Mouse (Mus musculus) hindbrain, postnatal 0 days (tissue): ENCODE results near the gene Mcam. TPM values are rescaled to one million over a fixed set of nuclear protein-coding genes. Genes with fewer than 3 reads are reported as not detected.
A peak's percentile ranks its signal among the peaks of the same experiment; 100 is the strongest.
"Not testable (repeated sequence)": the region's sequence is repeated elsewhere in the genome, so short reads cannot be mapped to it uniquely, and the experiment has no call there.

Experiments used
- ATAC-seq: fragments of 200-750 bp; cut with Nextera tagmentation; 2 replicates; pipeline ENCODE4 v1.8.0; 2017; ENCODE audit warnings: mild to moderate bottlenecking, moderate TSS enrichment, moderate library complexity
- DNase-seq: peaks from one replicate; pipeline ENCODE4 v3.0.0-alpha.2; 2015; ENCODE audit warnings: low spot score
- H3K27ac ChIP-seq: fragments of 300-500 bp; sonication (generic); 2 replicates; pipeline ENCODE4 v1.5.1; 2014; ENCODE audit warnings: mild to moderate bottlenecking
- H3K27me3 ChIP-seq: fragments of 300-500 bp; sonication (generic); 2 replicates; pipeline ENCODE4 v1.6.1; 2014; ENCODE audit warnings: low read length, mixed read lengths; ENCODE audit not compliant: insufficient read depth
- H3K36me3 ChIP-seq: fragments of 300-500 bp; sonication (generic); 2 replicates; pipeline ENCODE4 v1.6.1; 2014; ENCODE audit warnings: low read length, mixed read lengths; ENCODE audit not compliant: insufficient read depth
- H3K4me1 ChIP-seq: fragments of 300-500 bp; sonication (generic); 2 replicates; pipeline ENCODE4 v1.6.1; 2014; ENCODE audit warnings: antibody characterized with exemption, low read length, mixed read lengths; ENCODE audit not compliant: insufficient read depth
- H3K4me2 ChIP-seq: fragments of 300-500 bp; sonication (generic); 2 replicates; pipeline ENCODE4 v1.6.1; 2014; ENCODE audit warnings: low read depth, mild to moderate bottlenecking, low read length, moderate library complexity, mixed read lengths
- H3K4me3 ChIP-seq: fragments of 300-500 bp; sonication (generic); 2 replicates; pipeline ENCODE4 v1.5.1; 2014; ENCODE audit warnings: low read length
- H3K9ac ChIP-seq: fragments of 300-500 bp; sonication (generic); replicated peaks from 2 replicates; pipeline ENCODE4 v1.6.1; 2014; ENCODE audit warnings: mild to moderate bottlenecking, low read length, moderate library complexity, mixed read lengths
- H3K9me3 ChIP-seq: fragments of 300-500 bp; sonication (generic); 2 replicates; pipeline ENCODE4 v1.6.1; 2016; ENCODE audit warnings: low read length, mixed read lengths
- CTCF ChIP-seq: IDR thresholded peaks from 2 replicates; pipeline ENCODE4 v1.5.1; 2016; ENCODE audit warnings: antibody characterized with exemption, control low read depth, low read depth
- WGBS: fragments of 180-500 bp; shearing (Covaris S2); extraction: QIAGEN DNeasy Blood & Tissue Kit; methylation state at CpG from one replicate; pipeline ENCODE4 v1.1.7; 2014; 5-methylcytosine and 5-hydroxymethylcytosine counted together
- polyA plus RNA-seq: library from polyadenylated mRNA; unstranded; fragments of >200 nt; fragmentation: Nextera tagmentation; extraction: Ambion mirVana; gene quantifications from 2 replicates; pipeline ENCODE4 v1.2.1, GENCODE M21; 2015
- total RNA-seq: library from RNA; depleted of rRNA; stranded (reverse); fragments of >200 nt; gene quantifications from 2 replicates; pipeline ENCODE4 v1.2.3, GENCODE M21; 2014

Gene Mcam
- total and polyA plus RNA-seq, 2 experiments from 2014 or later = 8.0 to 23.7 TPM

GRCm38 (mm10) chr9:44108269-44109055 is 25.8 kb upstream of the Mcam start:
- peak overlapping the region; percentile 44 for H3K4me2 ChIP-seq
- no peaks in the 10 kb centered on the region for H3K36me3 ChIP-seq
- no peaks in the 10 kb centered on the region for H3K9me3 ChIP-seq
- peak overlapping the region; percentile 78; the same call in 1 of the 2 replicates for H3K27ac ChIP-seq
- ATAC-seq (no peak), DNase-seq (no peak)
- peaks cover 39% of the 10 kb centered on the region for H3K4me1 ChIP-seq
- H3K4me3 ChIP-seq = 0 out of 2 replicates have a peak overlapping the region, but pooled peaks have one; percentile 13
- peak overlapping the region; percentile 9; the same call in 1 of the 2 replicates for H3K9ac ChIP-seq
- H3K27me3 ChIP-seq = no peaks in the 10 kb centered on the region
- no peak for TF ChIP-seq CTCF
- WGBS = 71% methylated on average over 31 of the region's 31 CpGs

- ATAC-seq = no peak
- DNase-seq = peak; percentile 84
- no peak overlapping the region for H3K4me3 ChIP-seq
- no peak overlapping the region for H3K27ac ChIP-seq
- H3K4me1 ChIP-seq = peaks cover 39% of the 10 kb centered on the region
- peak; percentile 81 for TF ChIP-seq CTCF
- 34% methylated on average over 9 of the region's 9 CpGs for WGBS
- peak overlapping the region; percentile 44 for H3K4me2 ChIP-seq
- H3K36me3 ChIP-seq = no peaks in the 10 kb centered on the region
- H3K9ac ChIP-seq = no peak overlapping the region
- no peaks in the 10 kb centered on the region for H3K9me3 ChIP-seq
- no peaks in the 10 kb centered on the region for H3K27me3 ChIP-seq
Measured at GRCm38 (mm10) chr9:44109360-44110095, 24.7 kb upstream of the Mcam start.

GRCm38 (mm10) chr9:44111909-44112308 is 22.4 kb upstream of the Mcam start:
- not testable (repeated sequence) for DNase-seq, H3K9ac ChIP-seq, H3K4me2 ChIP-seq, ATAC-seq, H3K4me3 ChIP-seq, H3K9me3 ChIP-seq, H3K27me3 ChIP-seq, H3K27ac ChIP-seq, H3K36me3 ChIP-seq
- 58% methylated on average over 10 of the region's 12 CpGs for WGBS
- H3K4me1 ChIP-seq = peaks cover 28% of the 10 kb centered on the region

- no peaks in the 10 kb centered on the region for H3K36me3 ChIP-seq
- TF ChIP-seq CTCF = no peak
- no peaks in the 10 kb centered on the region for H3K9me3 ChIP-seq
- DNase-seq (peak; percentile 98), ATAC-seq (peak; percentile 98)
- no peak within 1 kb of the TSS for H3K27ac ChIP-seq
- peaks cover 19% of the 10 kb centered on the region; the same call in 1 of the 2 replicates for H3K4me1 ChIP-seq
- peak within 1 kb of the TSS; percentile 55 for H3K4me2 ChIP-seq
- H3K9ac ChIP-seq = peak within 1 kb of the TSS; percentile 61
- peak within 1 kb of the TSS; percentile 74 for H3K4me3 ChIP-seq
- 1% methylated on average over 49 of the region's 51 CpGs for WGBS
- H3K27me3 ChIP-seq = no peaks in the 10 kb centered on the region
Measured at GRCm38 (mm10) chr9:44113105-44113789, 21.0 kb upstream of the Mcam start, which contains the start of the genes Gm49380 and Rnf26. Gene Gm49380 (minus strand): TSS chr9:44113500. Gene Rnf26 (minus strand): TSS chr9:44113517.

- ATAC-seq (no peak), DNase-seq (no peak)
- H3K9me3 ChIP-seq = no peaks in the 10 kb centered on the region
- no peak overlapping the region for H3K27ac ChIP-seq
- H3K27me3 ChIP-seq = no peaks in the 10 kb centered on the region
- no peak overlapping the region for H3K4me2 ChIP-seq
- 88% methylated on average over 2 of the region's 2 CpGs for WGBS
- H3K4me3 ChIP-seq = no peak overlapping the region
- no peaks in the 10 kb centered on the region for H3K36me3 ChIP-seq
- H3K4me1 ChIP-seq = peaks cover 9% of the 10 kb centered on the region; the same call in 1 of the 2 replicates
- no peak overlapping the region for H3K9ac ChIP-seq
- TF ChIP-seq CTCF = no peak
Measured at GRCm38 (mm10) chr9:44114453-44114852, 19.8 kb upstream of the Mcam start.

- ATAC-seq (no peak), DNase-seq (no peak)
- no peak overlapping the region for H3K4me2 ChIP-seq
- H3K9me3 ChIP-seq = no peaks in the 10 kb centered on the region
- no peaks in the 10 kb centered on the region for H3K27me3 ChIP-seq
- no peak overlapping the region for H3K27ac ChIP-seq
- H3K9ac ChIP-seq = no peak overlapping the region
- H3K36me3 ChIP-seq = no peaks in the 10 kb centered on the region
- H3K4me3 ChIP-seq = no peak overlapping the region
- WGBS = 91% methylated on average over 9 of the region's 9 CpGs
- TF ChIP-seq CTCF = no peak
- H3K4me1 ChIP-seq = no peaks in the 10 kb centered on the region
Measured at GRCm38 (mm10) chr9:44115599-44115998, 18.7 kb upstream of the Mcam start.
